Mouse (Mus musculus) forebrain, postnatal 0 days (tissue): ENCODE data around the gene Tbx15. TPM values are rescaled to one million over a fixed set of nuclear protein-coding genes. Genes with fewer than 3 reads are reported as not detected.
A peak's percentile ranks its signal among the peaks of the same experiment; 100 is the strongest.

Experiments used
- ATAC-seq: fragments of 200-750 bp; cut with Nextera tagmentation; 2 replicates; pipeline ENCODE4 v1.8.0; 2017; ENCODE audit warnings: mild to moderate bottlenecking, moderate library complexity
- DNase-seq: peaks from one replicate; pipeline ENCODE4 v3.0.0-alpha.2; 2015
- H3K27ac ChIP-seq: fragments of 300-500 bp; sonication (generic); 2 replicates; pipeline ENCODE4 v1.5.1; 2014; ENCODE audit warnings: low read depth, mild to moderate bottlenecking, antibody characterized with exemption, low read length, moderate library complexity, mixed read lengths
- H3K27me3 ChIP-seq: fragments of 300-500 bp; sonication (generic); 2 replicates; pipeline ENCODE4 v1.6.1; 2014; ENCODE audit warnings: mild to moderate bottlenecking, low read length, mixed read lengths; ENCODE audit not compliant: insufficient read depth
- H3K36me3 ChIP-seq: fragments of 300-500 bp; sonication (generic); 2 replicates; pipeline ENCODE4 v1.6.1; 2014; ENCODE audit warnings: mild to moderate bottlenecking, moderate library complexity; ENCODE audit not compliant: insufficient read depth
- H3K4me1 ChIP-seq: fragments of 300-500 bp; sonication (generic); 2 replicates; pipeline ENCODE4 v1.6.1; 2014; ENCODE audit warnings: antibody characterized with exemption; ENCODE audit not compliant: insufficient read depth
- H3K4me2 ChIP-seq: fragments of 300-500 bp; sonication (generic); 2 replicates; pipeline ENCODE4 v1.6.1; 2014; ENCODE audit warnings: low read depth, mild to moderate bottlenecking, moderate library complexity
- H3K4me3 ChIP-seq: fragments of 300-500 bp; sonication (generic); 2 replicates; pipeline ENCODE4 v1.5.1; 2014; ENCODE audit warnings: low read depth, low read length, mixed read lengths
- H3K9ac ChIP-seq: fragments of 300-500 bp; sonication (generic); 2 replicates; pipeline ENCODE4 v1.6.1; 2014; ENCODE audit warnings: mild to moderate bottlenecking
- H3K9me3 ChIP-seq: fragments of 300-500 bp; sonication (generic); 2 replicates; pipeline ENCODE4 v1.6.1; 2016; ENCODE audit warnings: low read length
- CTCF ChIP-seq: sonication (generic); IDR thresholded peaks from 2 replicates; pipeline ENCODE4 v1.5.1; 2016; ENCODE audit warnings: antibody characterized with exemption, control low read depth, low read depth
- WGBS: fragments of 180-500 bp; shearing (Covaris S2); extraction: QIAGEN DNeasy Blood & Tissue Kit; methylation state at CpG from one replicate; pipeline ENCODE4 v1.1.7; 2014; 5-methylcytosine and 5-hydroxymethylcytosine counted together
- polyA plus RNA-seq: library from polyadenylated mRNA; unstranded; fragments of >200 nt; fragmentation: Nextera tagmentation; extraction: Ambion mirVana; gene quantifications from 2 replicates; pipeline ENCODE4 v1.2.1, GENCODE M21; 2015
- total RNA-seq: library from RNA; depleted of rRNA; stranded (reverse); fragments of >200 nt; gene quantifications from 2 replicates; pipeline ENCODE4 v1.2.3, GENCODE M21; 2014

Gene Tbx15
- total and polyA plus RNA-seq, 2 experiments from 2014 or later, result 0.67 to 5.6 TPM

- H3K9me3 ChIP-seq, result no peaks in the 10 kb centered on the region
- H3K27me3 ChIP-seq, result peaks cover 83% of the 10 kb centered on the region
- ATAC-seq (no peak), DNase-seq (no peak)
- no peak overlapping the region for H3K9ac ChIP-seq
- under 1% methylated on average over 50 of the region's 50 CpGs for WGBS
- no peak overlapping the region for H3K4me3 ChIP-seq
- no peak overlapping the region for H3K27ac ChIP-seq
- H3K4me1 ChIP-seq, result no peaks in the 10 kb centered on the region
- TF ChIP-seq CTCF, result no peak
- H3K4me2 ChIP-seq, result no peak overlapping the region; the same call in 1 of the 2 replicates
- H3K36me3 ChIP-seq, result no peaks in the 10 kb centered on the region
Measured at GRCm38 (mm10) chr3:99240811-99241738, 894 bp downstream of the Tbx15 start.

- H3K27ac ChIP-seq, result no peak overlapping the region
- H3K4me1 ChIP-seq, result no peaks in the 10 kb centered on the region
- WGBS, result 5% methylated on average over 8 of the region's 8 CpGs
- H3K27me3 ChIP-seq, result peaks cover 86% of the 10 kb centered on the region
- TF ChIP-seq CTCF, result no peak
- no peak overlapping the region for H3K4me2 ChIP-seq
- H3K36me3 ChIP-seq, result no peaks in the 10 kb centered on the region
- ATAC-seq (no peak), DNase-seq (no peak)
- H3K9me3 ChIP-seq, result no peaks in the 10 kb centered on the region
- no peak overlapping the region for H3K4me3 ChIP-seq
- H3K9ac ChIP-seq, result no peak overlapping the region
Measured at GRCm38 (mm10) chr3:99242481-99242880, 2.3 kb downstream of the Tbx15 start.

- no peak for TF ChIP-seq CTCF
- Histone ChIP-seq H3K4me2 (no peak overlapping the region), H3K36me3 (no peaks in the 10 kb centered on the region), H3K27ac (no peak overlapping the region), H3K4me1 (no peaks in the 10 kb centered on the region), H3K9me3 (no peaks in the 10 kb centered on the region), H3K9ac (no peak overlapping the region), H3K4me3 (no peak overlapping the region), H3K27me3 (peaks cover 86% of the 10 kb centered on the region)
- WGBS, result 9% methylated on average over 3 of the region's 3 CpGs
- DNase-seq (no peak), ATAC-seq (no peak)
Measured at GRCm38 (mm10) chr3:99245341-99245740, 5.2 kb downstream of the Tbx15 start.

GRCm38 (mm10) chr3:99246629-99247028 is 6.4 kb downstream of the Tbx15 start:
- TF ChIP-seq CTCF, result no peak
- Histone ChIP-seq H3K4me2 (no peak overlapping the region), H3K36me3 (no peaks in the 10 kb centered on the region), H3K4me3 (no peak overlapping the region), H3K9ac (no peak overlapping the region), H3K4me1 (no peaks in the 10 kb centered on the region), H3K27me3 (peaks cover 94% of the 10 kb centered on the region), H3K27ac (no peak overlapping the region), H3K9me3 (no peaks in the 10 kb centered on the region)
- 32% methylated on average over 3 of the region's 3 CpGs for WGBS
- ATAC-seq (no peak), DNase-seq (no peak)

GRCm38 (mm10) chr3:99247586-99247985 is 7.4 kb downstream of the Tbx15 start:
- under 1% methylated on average over 4 of the region's 4 CpGs for WGBS
- Histone ChIP-seq H3K27ac (no peak overlapping the region), H3K36me3 (no peaks in the 10 kb centered on the region), H3K4me1 (no peaks in the 10 kb centered on the region), H3K4me2 (no peak overlapping the region), H3K9ac (no peak overlapping the region), H3K27me3 (peaks cover 98% of the 10 kb centered on the region), H3K4me3 (no peak overlapping the region), H3K9me3 (no peaks in the 10 kb centered on the region)
- no peak for DNase-seq
- no peak for TF ChIP-seq CTCF
- ATAC-seq, result no peak

- ATAC-seq (peak; percentile 25; the same call in 1 of the 2 replicates), DNase-seq (no peak)
- Histone ChIP-seq H3K4me1 (no peaks in the 10 kb centered on the region), H3K9me3 (no peaks in the 10 kb centered on the region), H3K27me3 (peaks cover 98% of the 10 kb centered on the region), H3K4me3 (no peak overlapping the region), H3K36me3 (no peaks in the 10 kb centered on the region), H3K4me2 (no peak overlapping the region), H3K27ac (no peak overlapping the region), H3K9ac (no peak overlapping the region)
- 3% methylated on average over 28 of the region's 28 CpGs for WGBS
- no peak for TF ChIP-seq CTCF
Measured at GRCm38 (mm10) chr3:99247996-99248801, 8.0 kb downstream of the Tbx15 start.
